Mouse (Mus musculus) CD4-positive helper T cell, adult 2 months (primary cell): ENCODE measurements around the gene Arid5b.

Experiments
- DNase-seq: peaks from one replicate; pipeline ENCODE4 v3.0.0-alpha.2; 2012; ENCODE audit warnings: low read depth, missing footprints, low spot score

Arid5b gene

GRCm38 (mm10) chr10:68052307-68052706 is 226.2 kb downstream of the Arid5b start:
- no peak for DNase-seq

GRCm38 (mm10) chr10:68051316-68051933 is 227.1 kb downstream of the Arid5b start:
- no peak for DNase-seq

GRCm38 (mm10) chr10:68050882-68051281 is 227.7 kb downstream of the Arid5b start:
- no peak for DNase-seq

GRCm38 (mm10) chr10:68048641-68049305 is 229.8 kb downstream of the Arid5b start:
- DNase-seq = no peak

- no peak for DNase-seq
Observed at GRCm38 (mm10) chr10:68044864-68045263, 233.7 kb downstream of the Arid5b start.

- no peak for DNase-seq
Observed at GRCm38 (mm10) chr10:68043973-68044372, 234.6 kb downstream of the Arid5b start.
